Mouse (Mus musculus): ENCODE data around the gene Nmnat3.

DNA sequence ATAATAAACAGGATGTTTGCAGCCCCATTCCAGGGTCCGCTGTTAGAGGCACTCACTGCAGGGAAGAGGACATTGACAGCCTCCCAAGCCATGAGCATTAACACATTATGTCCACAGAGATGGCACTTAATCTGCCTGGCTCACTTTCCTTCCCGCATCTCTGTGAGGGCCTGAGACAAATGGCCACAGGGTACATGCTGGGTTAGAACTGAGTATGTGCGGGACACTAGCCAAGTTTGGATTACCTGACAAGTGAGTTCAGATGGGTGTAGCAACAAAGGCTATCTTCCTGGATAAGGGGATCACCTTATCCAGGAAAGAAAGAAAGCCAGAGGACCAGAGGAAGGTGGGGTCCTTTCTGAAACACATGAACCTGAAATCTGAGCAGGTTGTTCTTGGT lies 59.8 kb downstream of the Nmnat3 start:
- TF ChIP-seq POLR2A (IDR thresholded peaks at IDR 0.05; ENCODE audit: extremely low read depth, insufficient read depth, low read length) (no peak), CTCF (IDR thresholded peaks at IDR 0.05; ENCODE audit: low read depth, low read length) (no peak)

Measured in liver, adult 2 months (tissue).